Mouse (Mus musculus): ENCODE data around the gene Nsun3. TPM values are rescaled to one million over a fixed set of nuclear protein-coding genes. Genes with fewer than 3 reads are reported as not detected.

Gene Nsun3
- polyA plus RNA-seq, 1 experiment = 3.1 TPM

DNA sequence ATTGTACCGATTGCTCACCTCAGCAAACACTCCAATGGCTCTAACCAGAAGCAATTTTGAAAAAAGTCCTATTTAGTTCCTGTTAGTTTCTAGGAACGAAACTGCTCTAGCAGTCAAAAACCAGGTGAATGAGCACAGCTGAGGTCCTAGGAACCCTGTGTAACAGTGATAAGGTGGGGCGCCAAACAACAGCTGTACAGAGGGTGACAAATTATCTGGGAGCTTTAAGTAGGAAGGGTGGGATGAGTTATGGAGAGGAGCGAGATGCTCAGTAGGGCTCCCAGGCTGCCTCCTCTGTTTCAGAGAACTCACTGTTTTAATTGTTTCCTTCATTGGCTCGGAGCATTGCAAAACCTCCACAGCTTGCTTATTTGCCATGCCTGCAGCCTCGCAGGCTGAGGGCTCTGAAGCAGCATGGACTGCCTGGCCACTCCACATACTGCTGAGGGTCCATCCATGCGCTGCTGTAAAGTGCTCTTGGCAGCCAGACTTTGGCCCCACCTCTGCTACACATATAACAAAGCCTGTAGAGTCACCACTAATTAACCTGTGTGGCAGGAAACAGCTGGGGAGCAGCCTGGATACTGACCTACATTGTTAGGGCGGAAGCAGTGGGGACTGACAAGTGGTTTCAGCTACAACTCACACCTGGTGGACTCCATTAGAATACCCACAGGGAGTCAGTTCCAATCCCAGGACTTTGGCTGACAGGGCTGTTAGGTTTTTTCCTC lies 20.8 kb upstream of the Nsun3 start:
- TF ChIP-seq MAX (IDR thresholded peaks at IDR 0.05; ENCODE audit: low read depth) = no peak
- no peak for TF ChIP-seq MYOD1 (IDR thresholded peaks at IDR 0.05; ENCODE audit: control insufficient read depth in 1 of 3, insufficient read length in 2 of 3, low read depth in 2 of 3)
- no peak for TF ChIP-seq SRF (IDR thresholded peaks at IDR 0.05; ENCODE audit: control insufficient read depth, insufficient read length, low read depth)
- TF ChIP-seq USF1 (IDR thresholded peaks at IDR 0.05; ENCODE audit: low read depth) = no peak
- TF ChIP-seq CEBPB (IDR thresholded peaks at IDR 0.05; ENCODE audit: insufficient read depth, poor library complexity, severe bottlenecking) = no peak
- no peak for TF ChIP-seq POLR2A (IDR thresholded peaks at IDR 0.05; ENCODE audit: insufficient read length, low read depth)
- TF ChIP-seq REST (IDR thresholded peaks at IDR 0.05; ENCODE audit: insufficient read depth, insufficient read length) = no peak
- no peak for TF ChIP-seq TCF3 (IDR thresholded peaks at IDR 0.05; ENCODE audit: insufficient read length, low read depth)
- TF ChIP-seq POLR2AphosphoS2 (IDR thresholded peaks at IDR 0.05; ENCODE audit: insufficient read length, low read depth) = no peak
- TF ChIP-seq TCF12 (IDR thresholded peaks at IDR 0.05; ENCODE audit: insufficient read depth, poor library complexity, severe bottlenecking) = no peak
- no peak for TF ChIP-seq E2F4 (IDR thresholded peaks at IDR 0.05; ENCODE audit: insufficient read depth)
- H3K4me2 ChIP-seq (ENCODE audit: low read depth) = no peak overlapping the region
- no peak overlapping the region for H3ac ChIP-seq (ENCODE audit: control insufficient read depth, insufficient read length)

DNA sequence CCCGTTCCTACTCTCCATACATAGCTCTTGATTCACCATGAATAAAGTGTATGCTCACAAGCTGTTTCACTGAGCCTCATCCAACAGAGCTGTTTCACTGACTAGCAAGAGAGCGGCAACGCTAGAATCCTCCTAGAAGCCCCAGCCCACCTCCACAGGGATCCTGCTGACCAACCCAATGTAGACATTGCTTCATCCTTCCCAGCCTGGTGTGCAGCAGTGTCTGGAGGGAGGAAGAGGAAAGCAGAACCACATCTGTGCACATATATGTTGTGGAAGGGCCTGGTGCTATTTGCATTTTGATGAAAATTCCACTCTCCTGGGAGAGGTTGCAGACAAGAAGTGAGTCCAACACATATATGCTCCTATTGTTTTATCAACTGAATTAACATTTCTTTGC lies 18.0 kb upstream of the Nsun3 start:
- Histone ChIP-seq H3K4me2 (ENCODE audit: low read depth) (no peak overlapping the region), H3K4me3 (no peak overlapping the region), H3ac (ENCODE audit: control insufficient read depth, insufficient read length) (no peak overlapping the region), H3K79me2 (ENCODE audit: control insufficient read depth, insufficient read depth) (no peaks in the 10 kb centered on the region), H3K36me3 (ENCODE audit: control insufficient read depth, insufficient read depth) (peaks cover 4% of the 10 kb centered on the region), H3K27me3 (ENCODE audit: control insufficient read depth, insufficient read depth, insufficient read length) (no peaks in the 10 kb centered on the region)
- TF ChIP-seq SRF (IDR thresholded peaks at IDR 0.05; ENCODE audit: control insufficient read depth, insufficient read length, low read depth) = no peak
- TF ChIP-seq E2F4 (IDR thresholded peaks at IDR 0.05; ENCODE audit: insufficient read depth) = no peak
- no peak for TF ChIP-seq CEBPB (IDR thresholded peaks at IDR 0.05; ENCODE audit: insufficient read depth, poor library complexity, severe bottlenecking)
- no peak for TF ChIP-seq MYOD1 (IDR thresholded peaks at IDR 0.05; ENCODE audit: control insufficient read depth in 1 of 3, insufficient read length in 2 of 3, low read depth in 2 of 3)
- TF ChIP-seq POLR2AphosphoS2 (IDR thresholded peaks at IDR 0.05; ENCODE audit: insufficient read length, low read depth) = no peak
- no peak for TF ChIP-seq MYOG (IDR thresholded peaks at IDR 0.05; ENCODE audit: control insufficient read depth in 1 of 3, insufficient read depth in 1 of 3, insufficient read length in 2 of 3, low read depth in 2 of 3)

More for the DNA sequence above, 20.8 kb upstream of the Nsun3 start:
- Histone ChIP-seq H3K4me3 (no peak overlapping the region), H3K79me2 (ENCODE audit: control insufficient read depth, insufficient read depth) (no peaks in the 10 kb centered on the region), H3K27me3 (ENCODE audit: control insufficient read depth, insufficient read depth, insufficient read length) (no peaks in the 10 kb centered on the region), H3K36me3 (ENCODE audit: control insufficient read depth, insufficient read depth) (no peaks in the 10 kb centered on the region)

DNA sequence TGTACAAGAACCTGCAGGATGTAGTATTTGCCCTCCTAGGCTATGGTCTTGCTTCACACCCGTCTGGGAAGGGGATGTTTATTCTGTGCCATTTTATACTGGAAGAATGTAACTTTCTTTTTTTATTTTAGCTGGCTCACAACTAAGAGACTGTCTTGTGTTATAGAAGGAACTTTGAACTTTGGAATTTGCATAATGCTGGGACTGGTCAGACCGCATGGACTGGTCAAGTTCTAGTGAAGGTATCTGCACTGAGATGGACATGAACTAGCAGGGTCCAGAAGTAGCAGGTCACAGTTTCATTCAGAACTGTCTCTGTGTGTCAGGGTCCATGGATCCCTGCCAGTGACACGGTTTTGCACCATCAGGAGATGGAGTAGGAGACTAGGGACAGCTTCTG lies 13.2 kb upstream of the Nsun3 start:
- Histone ChIP-seq H3K36me3 (ENCODE audit: control insufficient read depth, insufficient read depth) (peaks cover 4% of the 10 kb centered on the region), H3K79me2 (ENCODE audit: control insufficient read depth, insufficient read depth) (no peaks in the 10 kb centered on the region), H3K4me2 (ENCODE audit: low read depth) (no peak overlapping the region), H3K4me3 (no peak overlapping the region), H3ac (ENCODE audit: control insufficient read depth, insufficient read length) (no peak overlapping the region), H3K27me3 (ENCODE audit: control insufficient read depth, insufficient read depth, insufficient read length) (no peaks in the 10 kb centered on the region)
- TF ChIP-seq USF1 (IDR thresholded peaks at IDR 0.05; ENCODE audit: low read depth) = no peak

DNA sequence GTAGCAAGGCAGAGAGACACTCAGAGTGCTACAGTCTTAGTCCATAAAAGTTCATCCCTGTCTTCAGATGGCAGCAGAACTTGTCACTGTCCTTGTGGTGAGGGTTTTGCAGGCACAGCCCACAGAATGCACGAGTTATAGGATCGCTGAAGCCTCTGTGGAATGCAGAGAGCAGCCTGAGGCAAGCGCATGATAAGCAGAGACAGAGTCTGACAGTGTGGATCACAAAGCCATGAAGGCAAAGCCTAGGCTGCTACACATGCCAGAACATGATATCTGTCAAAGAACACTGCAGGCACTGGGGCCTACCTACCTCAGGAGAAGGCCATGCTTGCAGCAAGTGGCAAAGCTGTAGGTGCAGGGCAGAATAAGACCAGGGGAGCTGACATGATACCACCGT lies 12.8 kb upstream of the Nsun3 start:
- TF ChIP-seq REST (IDR thresholded peaks at IDR 0.05; ENCODE audit: insufficient read depth, insufficient read length) = no peak
- Histone ChIP-seq H3K4me2 (ENCODE audit: low read depth) (no peak overlapping the region), H3K79me2 (ENCODE audit: control insufficient read depth, insufficient read depth) (no peaks in the 10 kb centered on the region), H3K27me3 (ENCODE audit: control insufficient read depth, insufficient read depth, insufficient read length) (no peaks in the 10 kb centered on the region), H3K36me3 (ENCODE audit: control insufficient read depth, insufficient read depth) (peaks cover 4% of the 10 kb centered on the region), H3K4me3 (no peak overlapping the region), H3ac (ENCODE audit: control insufficient read depth, insufficient read length) (no peak overlapping the region)

DNA sequence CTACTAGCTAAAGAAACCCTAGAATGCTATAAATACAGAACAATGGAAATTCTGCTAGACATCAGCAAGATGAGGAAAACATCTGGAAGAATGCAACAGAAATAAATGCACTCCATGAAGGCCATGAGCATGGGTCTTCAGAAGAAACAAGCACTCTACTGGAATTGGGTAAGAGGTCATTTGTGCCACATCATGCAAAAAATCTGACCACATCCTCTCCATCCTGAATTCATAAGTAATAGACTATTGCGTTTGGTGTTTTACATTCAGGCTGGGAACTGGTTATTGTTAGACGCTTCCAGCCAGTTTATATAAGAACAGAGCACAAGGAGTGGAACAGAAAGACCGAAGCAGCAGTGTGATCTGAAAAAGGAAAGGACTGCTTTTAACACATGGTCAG lies 12.2 kb upstream of the Nsun3 start:
- H3K4me2 ChIP-seq (ENCODE audit: low read depth) = no peak overlapping the region
- no peaks in the 10 kb centered on the region for H3K79me2 ChIP-seq (ENCODE audit: control insufficient read depth, insufficient read depth)
- no peak overlapping the region for H3ac ChIP-seq (ENCODE audit: control insufficient read depth, insufficient read length)
- no peak overlapping the region for H3K4me3 ChIP-seq
- peaks cover 4% of the 10 kb centered on the region for H3K36me3 ChIP-seq (ENCODE audit: control insufficient read depth, insufficient read depth)
- H3K27me3 ChIP-seq (ENCODE audit: control insufficient read depth, insufficient read depth, insufficient read length) = no peaks in the 10 kb centered on the region
- TF ChIP-seq E2F4 (IDR thresholded peaks at IDR 0.05; ENCODE audit: insufficient read depth) (no peak), REST (IDR thresholded peaks at IDR 0.05; ENCODE audit: insufficient read depth, insufficient read length) (no peak), TCF12 (IDR thresholded peaks at IDR 0.05; ENCODE audit: insufficient read depth, poor library complexity, severe bottlenecking) (no peak)

DNA sequence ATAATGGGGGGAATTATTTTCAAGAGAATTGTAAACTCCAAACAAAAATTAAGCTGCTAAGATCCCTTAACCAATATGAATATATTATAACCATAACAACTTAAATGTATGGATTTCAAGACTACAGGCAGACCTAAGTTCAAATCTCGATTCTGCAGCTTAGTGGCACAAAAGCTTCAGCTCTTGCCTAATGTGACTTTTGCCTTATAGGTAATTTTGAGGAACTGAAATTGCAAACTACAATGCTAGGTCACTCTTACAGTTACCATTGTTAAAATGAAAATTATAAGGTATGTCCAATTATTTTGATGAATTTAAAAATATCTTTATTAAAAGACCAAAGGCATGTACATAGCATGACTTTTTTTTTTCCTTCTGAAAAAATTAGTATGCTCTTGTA lies 10.0 kb upstream of the Nsun3 start:
- Histone ChIP-seq H3ac (ENCODE audit: control insufficient read depth, insufficient read length) (no peak overlapping the region), H3K27me3 (ENCODE audit: control insufficient read depth, insufficient read depth, insufficient read length) (no peaks in the 10 kb centered on the region), H3K36me3 (ENCODE audit: control insufficient read depth, insufficient read depth) (peaks cover 4% of the 10 kb centered on the region), H3K4me3 (no peak overlapping the region), H3K79me2 (ENCODE audit: control insufficient read depth, insufficient read depth) (no peaks in the 10 kb centered on the region), H3K4me2 (ENCODE audit: low read depth) (no peak overlapping the region)
- TF ChIP-seq SRF (IDR thresholded peaks at IDR 0.05; ENCODE audit: control insufficient read depth, insufficient read length, low read depth) = no peak

Measured in myocyte (in vitro differentiated cells).